Mouse (Mus musculus): ENCODE results near the gene Otop3. TPM values are rescaled to one million over a fixed set of nuclear protein-coding genes. Genes with fewer than 3 reads are reported as not detected.
"Not testable (repeated sequence)": the region's sequence is repeated elsewhere in the genome, so short reads cannot be mapped to it uniquely, and the experiment has no call there.

Otop3 gene
- polyA plus RNA-seq, 1 experiment from 2014 or later: not detected

GRCm38 (mm10) chr11:115366039-115366705 is 31.6 kb downstream of the Otop3 start:
- DNase-seq (ENCODE audit: low spot score): no peak

- peak; percentile 35 for DNase-seq (ENCODE audit: low spot score)
Measured at GRCm38 (mm10) chr11:115366706-115367394, 32.3 kb downstream of the Otop3 start.

DNA sequence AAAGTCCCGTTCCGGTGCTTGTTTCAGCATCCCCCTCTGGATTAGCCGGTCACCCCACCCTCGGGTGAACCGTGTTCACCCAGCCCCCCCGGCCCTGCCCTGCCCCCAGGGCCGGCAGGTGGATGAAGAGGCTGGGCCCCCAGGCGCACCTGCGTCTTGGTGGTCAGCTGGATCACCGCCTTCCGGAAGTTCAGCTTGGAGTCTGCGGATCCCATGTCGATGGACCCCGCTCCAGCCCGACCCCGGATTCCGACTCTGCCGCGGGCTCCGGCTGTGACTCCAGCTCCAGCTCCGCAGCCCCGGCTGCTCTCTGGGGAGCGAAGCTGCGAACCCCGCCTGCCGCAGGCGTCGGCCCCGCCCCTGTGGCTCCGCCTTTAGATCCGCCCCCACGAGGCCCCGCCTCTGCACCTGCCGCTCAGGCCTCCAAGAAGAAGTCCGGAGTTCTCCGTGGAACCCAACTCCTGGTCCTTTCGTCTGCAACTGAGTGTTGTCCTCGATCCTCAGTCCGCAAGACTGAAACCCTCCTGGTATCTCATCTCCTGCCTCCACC is 32.9 kb downstream of the Otop3 start, which contains the start of gene Hid1:
Gene Hid1 (minus strand): TSS at position 362 of the 550 bp plus-strand sequence.
- peak; percentile 86 for DNase-seq (ENCODE audit: low spot score)

GRCm38 (mm10) chr11:115370368-115370767 is 35.8 kb downstream of the Otop3 start:
- no peak for DNase-seq (ENCODE audit: low spot score)

GRCm38 (mm10) chr11:115371354-115371753 is 36.8 kb downstream of the Otop3 start:
- DNase-seq (ENCODE audit: low spot score): no peak

GRCm38 (mm10) chr11:115372015-115372414 is 37.5 kb downstream of the Otop3 start:
- DNase-seq (ENCODE audit: low spot score): no peak

DNA sequence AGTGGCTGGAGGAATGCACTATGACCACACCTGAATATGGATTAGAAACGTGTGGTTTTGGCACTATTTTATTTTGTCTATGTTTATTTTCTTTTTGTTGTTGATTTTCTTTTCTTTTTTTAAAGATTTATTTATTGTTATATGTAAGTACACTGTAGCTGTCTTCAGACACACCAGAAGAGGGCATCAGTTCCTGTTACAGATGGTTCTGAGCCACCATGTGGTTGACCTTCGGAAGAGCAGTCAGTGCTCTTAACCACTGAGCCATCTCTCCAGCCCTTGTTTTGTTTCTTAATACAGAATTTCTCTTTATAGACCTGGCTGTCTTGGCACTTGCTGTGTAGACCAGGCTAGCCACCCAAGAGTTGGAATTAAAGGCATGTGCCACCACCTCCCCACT is 38.2 kb downstream of the Otop3 start:
- DNase-seq (ENCODE audit: low spot score): no peak

DNA sequence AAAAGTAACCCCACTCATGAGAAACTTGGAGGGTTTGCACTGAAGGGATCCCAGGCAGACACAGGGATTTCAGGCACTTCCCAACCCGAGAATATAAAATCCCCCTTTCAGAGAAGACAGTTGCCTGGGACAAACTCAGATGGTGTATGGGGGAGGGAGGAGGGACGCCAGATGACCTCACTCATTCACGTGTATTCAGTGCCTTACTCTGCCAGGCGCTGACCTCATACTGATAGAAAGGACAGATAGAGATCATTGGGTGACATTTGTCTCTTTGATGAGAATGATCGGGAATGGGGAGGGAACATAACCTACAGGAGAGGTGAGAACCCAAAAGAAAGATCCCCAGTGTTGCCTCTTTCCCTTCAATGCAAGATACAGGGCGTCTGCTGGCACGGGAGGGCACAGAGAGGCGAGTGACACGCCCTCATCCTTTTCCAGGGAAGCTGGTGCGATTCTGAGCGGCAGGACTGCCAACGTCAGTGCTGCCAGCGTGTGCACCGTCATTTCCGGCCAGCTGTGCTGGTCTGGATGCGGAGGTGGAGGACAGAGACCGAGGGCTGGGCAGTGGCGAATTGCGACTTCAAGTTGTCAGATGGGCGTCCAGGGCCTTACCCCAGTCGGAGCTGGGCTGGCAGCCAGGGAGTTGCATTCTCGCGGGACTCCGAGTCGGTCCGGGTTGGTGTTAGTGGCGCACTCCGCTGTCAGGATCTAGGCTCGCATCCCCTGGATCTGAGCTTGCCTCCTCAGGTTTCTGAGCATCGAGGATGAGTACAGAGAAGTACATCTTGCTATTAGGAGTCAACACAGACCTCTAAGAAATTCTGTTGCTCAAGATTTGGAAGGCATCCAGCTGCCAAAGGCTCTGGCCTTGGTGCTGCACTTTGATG is 39.5 kb downstream of the Otop3 start:
- DNase-seq (ENCODE audit: low spot score): no peak

- no peak for DNase-seq (ENCODE audit: low spot score)
Measured at GRCm38 (mm10) chr11:115374695-115375425, 40.3 kb downstream of the Otop3 start.

DNA sequence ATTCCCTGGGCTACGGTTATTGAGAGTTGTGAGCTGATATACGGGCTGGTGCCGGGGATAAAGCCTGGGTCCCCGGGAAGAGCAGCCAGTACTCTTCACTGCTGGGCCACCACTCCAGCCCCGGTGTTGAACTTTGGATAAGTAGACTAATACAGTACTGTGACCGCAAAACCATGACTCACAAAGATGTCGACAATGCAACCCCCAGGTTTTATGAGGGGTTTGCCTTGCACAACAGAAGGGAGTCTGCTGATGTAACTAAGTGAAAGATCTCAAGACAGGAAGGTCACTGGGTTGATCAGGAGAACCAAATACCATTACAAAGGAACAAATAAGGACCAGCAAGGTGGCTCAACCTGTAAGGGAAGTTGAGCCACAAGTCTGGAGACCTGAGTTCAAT is 42.2 kb downstream of the Otop3 start:
- DNase-seq (ENCODE audit: low spot score): no peak

GRCm38 (mm10) chr11:115377254-115377653 is 42.7 kb downstream of the Otop3 start:
- no peak for DNase-seq (ENCODE audit: low spot score)

- DNase-seq (ENCODE audit: low spot score): no peak
Measured at GRCm38 (mm10) chr11:115377854-115378253, 43.3 kb downstream of the Otop3 start.

DNA sequence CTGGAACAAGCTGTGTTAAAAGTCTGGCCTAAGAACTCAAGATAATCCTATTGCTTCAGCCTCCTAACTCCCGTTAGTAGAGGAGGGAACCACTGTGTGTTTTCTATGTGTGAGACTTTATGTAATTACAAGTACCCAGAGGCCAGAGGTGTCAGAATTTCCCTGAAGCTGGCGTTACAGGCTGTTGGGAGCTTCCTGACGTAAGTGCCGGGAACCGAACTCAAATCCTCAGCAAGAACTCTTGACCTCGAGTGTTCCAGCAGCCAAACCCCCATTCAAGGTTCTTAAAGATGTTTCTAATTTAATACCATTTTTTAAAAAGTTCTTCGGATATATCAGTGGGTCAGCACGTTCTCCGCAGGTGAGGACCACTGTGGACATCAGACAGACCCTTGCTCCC is 46.7 kb downstream of the Otop3 start:
- no peak for DNase-seq (ENCODE audit: low spot score)

- DNase-seq (ENCODE audit: low spot score): peak; percentile 54
Measured at GRCm38 (mm10) chr11:115381743-115382539, 47.4 kb downstream of the Otop3 start, which contains the start of gene Cdr2l. Gene Cdr2l, plus strand, starts transcription at chr11:115381916.

- DNase-seq (ENCODE audit: low spot score): no peak
Measured at GRCm38 (mm10) chr11:115382891-115383290, 48.4 kb downstream of the Otop3 start.

GRCm38 (mm10) chr11:115383701-115384474 is 49.4 kb downstream of the Otop3 start:
- DNase-seq (ENCODE audit: low spot score): no peak

GRCm38 (mm10) chr11:115384587-115384986 is 50.1 kb downstream of the Otop3 start:
- no peak for DNase-seq (ENCODE audit: low spot score)

DNA sequence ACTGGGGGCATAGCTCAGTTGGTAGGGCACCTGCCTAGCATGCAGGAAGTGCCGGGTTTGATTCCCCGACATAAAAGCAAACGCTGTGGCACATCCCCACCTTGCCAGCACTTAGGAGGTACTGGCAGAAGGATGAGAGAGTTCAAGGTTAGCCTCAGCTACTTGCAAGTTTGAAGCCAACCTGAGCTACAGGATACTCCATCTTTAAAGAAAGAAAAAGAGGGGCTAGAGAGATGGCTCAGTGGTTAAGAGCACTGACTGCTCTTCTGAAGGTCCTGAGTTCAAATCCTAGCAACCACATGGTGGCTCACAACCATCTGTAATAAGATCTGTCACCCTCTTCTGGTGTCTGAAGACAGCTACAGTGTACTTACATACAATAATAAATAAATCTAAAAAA is 52.3 kb downstream of the Otop3 start:
- DNase-seq (ENCODE audit: low spot score): not testable (repeated sequence)

DNA sequence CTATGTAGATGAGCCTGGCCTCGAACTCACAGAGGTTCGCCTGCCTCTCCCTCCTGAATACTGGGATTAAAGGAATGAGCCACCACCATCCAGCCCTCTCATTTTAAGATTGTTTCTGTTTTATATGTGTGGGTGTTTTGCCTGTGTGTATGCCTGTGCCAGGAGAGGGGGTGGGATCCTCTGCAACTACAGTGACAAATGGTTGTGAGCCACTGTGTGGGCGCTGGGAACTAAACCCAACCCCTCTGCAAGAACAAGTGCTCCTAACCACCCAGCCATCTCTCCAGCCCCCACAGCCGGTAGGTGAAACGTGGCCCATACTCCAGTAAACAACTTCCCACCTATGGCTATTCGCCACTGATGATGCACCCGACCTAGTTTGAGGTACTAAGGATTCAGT is 56.8 kb downstream of the Otop3 start:
- DNase-seq (ENCODE audit: low spot score): no peak
